Comparison of ENCODE assay signal across 22 mouse cellular contexts in the genomic region with DNA sequence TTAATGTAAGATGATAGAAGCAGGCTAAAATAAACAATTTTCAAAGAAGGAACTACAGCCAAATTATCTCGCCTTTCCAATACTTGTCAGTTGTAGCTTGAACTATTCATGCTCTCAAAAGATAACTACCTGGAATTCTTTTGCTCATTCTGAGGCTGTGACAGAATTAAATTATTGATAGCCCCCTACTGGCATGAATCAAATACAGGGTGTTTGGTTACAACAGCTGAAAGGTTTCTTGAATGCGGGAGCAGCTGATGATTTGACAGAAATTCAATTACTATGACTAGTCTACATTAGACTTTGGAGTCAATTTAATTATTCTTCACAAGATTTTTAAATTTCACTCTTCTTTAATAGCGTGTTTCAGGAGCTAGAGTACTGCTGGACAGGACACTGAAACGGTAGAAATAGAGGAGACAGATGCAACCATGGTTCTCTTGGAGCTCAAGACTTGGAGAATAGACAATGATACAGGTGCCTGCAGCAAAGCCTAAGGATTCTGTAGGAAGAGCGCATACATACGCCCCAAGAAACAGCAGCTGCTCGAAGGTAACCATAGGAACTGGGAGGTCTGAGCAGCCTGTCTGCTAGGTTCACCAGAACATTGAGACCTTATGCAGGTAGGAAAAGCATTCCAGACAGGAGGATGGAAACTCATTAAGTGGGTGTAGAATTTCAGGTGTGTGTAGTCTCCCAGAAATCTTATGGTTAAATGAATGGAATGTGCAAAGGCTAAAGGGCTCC.
DNase-seq lines count a peak whose midpoint lies in the region; ATAC-seq and TF ChIP-seq lines count a peak whose summit lies in the region.
"Had no signal": no experiment of that assay in that cellular context is flagged by ENCODE, and none has a peak within 500 bp of the region (broad histone marks: within the 10 kb centered on the region; RNA-seq: fewer than 3 reads in every experiment).

No protein-coding gene starts in this region.

- no peak for TF ChIP-seq POLR2A in MEL (IDR thresholded peaks at IDR 0.05; ENCODE audit: control insufficient read depth in 1 of 2, insufficient read depth in 1 of 2, low read depth in 1 of 2, low read length in 2 of 2, poor library complexity in 1 of 2)

- WGBS in heart, embryonic 12.5 days: 76% methylated on average over 7 of the region's 7 CpGs
- 44% methylated on average over 7 of the region's 7 CpGs for WGBS in lung, embryonic 16.5 days

- CTCF ChIA-PET in Patski (lab: Charles Lee): interaction anchor here (1.6 to 2.2 kb wide), 3 partner anchors 9 to 15 kb away, joined by 3 to 7 read pairs (median 6); no protein-coding TSS in a partner anchor

- TF ChIP-seq CTCF in MEL (IDR thresholded peaks at IDR 0.05 in 2 of 3, conservative IDR thresholded peaks at IDR 0.05 in 1 of 3; ENCODE audit: control insufficient read depth in 1 of 3, insufficient read depth in 1 of 3, low read depth in 2 of 3, low read length in 3 of 3, poor library complexity in 1 of 3, severe bottlenecking in 1 of 3): no peak
- peak; percentile 9 for TF ChIP-seq CTCF in Patski (IDR thresholded peaks at IDR 0.05)

- no peaks in the 10 kb centered on the region for H3K9me3 ChIP-seq in heart, embryonic 12.5 days (replicated peaks)
- H3K9me3 ChIP-seq in lung, embryonic 16.5 days (ENCODE audit: control insufficient read depth, low read length): no peaks in the 10 kb centered on the region
- H3K9me3 ChIP-seq in MEL (replicated peaks; ENCODE audit: insufficient read depth, low read length): no peaks in the 10 kb centered on the region
- H3K9me3 ChIP-seq: embryonic facial prominence, embryonic 12.5 days; forebrain, embryonic 12.5 days; hindbrain, embryonic 13.5 days; intestine, embryonic 15.5 days had no signal

- H3K79me2 ChIP-seq in MEL (ENCODE audit: control insufficient read depth, insufficient read depth, low read length, poor library complexity): no peaks in the 10 kb centered on the region

- no peak for ATAC-seq in heart, embryonic 12.5 days (ENCODE audit: insufficient number of reproducible peaks, low FRiP score)
- 0 out of 2 replicates have a peak, but pooled peaks have one; percentile 41 for ATAC-seq in lung, embryonic 16.5 days (ENCODE audit: low read depth)
- ATAC-seq in Patski: no peak
- ATAC-seq: activated CD4-positive, CD25-positive, alpha-beta regulatory T cell, adult 4 months; forebrain, embryonic 16.5 days; intestine, embryonic 15.5 days had no signal

- no peak overlapping the region for H3K4me2 ChIP-seq in heart, embryonic 12.5 days
- no peak overlapping the region for H3K4me2 ChIP-seq in lung, embryonic 16.5 days (ENCODE audit: low read depth, low read length)
- H3K4me2 ChIP-seq: embryonic facial prominence, embryonic 12.5 days; forebrain, embryonic 12.5 days; hindbrain, embryonic 13.5 days; intestine, embryonic 15.5 days had no signal

- no peak overlapping the region for H3K4me3 ChIP-seq in heart, embryonic 12.5 days
- H3K4me3 ChIP-seq in lung, embryonic 16.5 days (ENCODE audit: low read length): no peak overlapping the region
- no peak overlapping the region for H3K4me3 ChIP-seq in MEL (ENCODE audit: control insufficient read depth in 1 of 2, insufficient read depth in 1 of 2, low read depth in 2 of 2, low read length in 2 of 2)
- H3K4me3 ChIP-seq: embryonic facial prominence, embryonic 12.5 days; forebrain, embryonic 12.5 days; gastrocnemius, adult 2 months; hindbrain, embryonic 13.5 days; intestine, embryonic 15.5 days had no signal

- H3K27me3 ChIP-seq in heart, embryonic 12.5 days (replicated peaks): no peaks in the 10 kb centered on the region
- H3K27me3 ChIP-seq in lung, embryonic 16.5 days (ENCODE audit: control insufficient read depth, insufficient read depth, low read depth, low read length): no peaks in the 10 kb centered on the region
- H3K27me3 ChIP-seq in MEL (ENCODE audit: control insufficient read depth in 1 of 2, insufficient read depth in 2 of 2, low read length in 2 of 2) (no peaks in the 10 kb centered on the region), Patski (peaks cover 34% of the 10 kb centered on the region)
- H3K27me3 ChIP-seq: CH12.LX; embryonic facial prominence, embryonic 12.5 days; forebrain, embryonic 12.5 days; hindbrain, embryonic 13.5 days; intestine, embryonic 15.5 days had no signal

- no peaks in the 10 kb centered on the region for H3K36me3 ChIP-seq in heart, embryonic 12.5 days
- no peaks in the 10 kb centered on the region for H3K36me3 ChIP-seq in lung, embryonic 16.5 days (ENCODE audit: control insufficient read depth, insufficient read depth, low read length)
- H3K36me3 ChIP-seq in MEL (ENCODE audit: control insufficient read depth in 1 of 2, insufficient read depth in 2 of 2, low read length in 2 of 2): no peaks in the 10 kb centered on the region
- H3K36me3 ChIP-seq: embryonic facial prominence, embryonic 12.5 days; forebrain, embryonic 12.5 days; hindbrain, embryonic 13.5 days; intestine, embryonic 15.5 days had no signal

- DNase-seq in heart, adult 11 months: peak; percentile 53
- DNase-seq in lung, postnatal 10 days: no peak
- DNase-seq in MEL (ENCODE audit: low read depth, low spot score): peak; percentile 3
- DNase-seq in Patski (ENCODE audit: low read depth, low spot score): no peak
- DNase-seq in liver: no peak
- DNase-seq: adrenal gland, postnatal 14 days; cerebellum, adult 11-12 months; cerebellum, adult 9-10 months; cerebellum, postnatal 36 days; gastrocnemius, adult 2 months; gastrocnemius, postnatal 25 days; heart, postnatal 10 days; heart, postnatal 4 days had no signal

- H3K4me1 ChIP-seq in heart, embryonic 12.5 days (replicated peaks): no peaks in the 10 kb centered on the region; the same call in 1 of the 2 replicates
- no peaks in the 10 kb centered on the region; the same call in 1 of the 2 replicates for H3K4me1 ChIP-seq in lung, embryonic 16.5 days (replicated peaks; ENCODE audit: control insufficient read depth, insufficient read depth, low read length)
- H3K4me1 ChIP-seq in MEL (ENCODE audit: control insufficient read depth in 1 of 2, insufficient read depth in 2 of 2, low read length in 2 of 2): 0 out of 4 replicates have a peak, but pooled peaks cover 0 to 2% of the 10 kb centered on the region in 2 experiments
- H3K4me1 ChIP-seq: embryonic facial prominence, embryonic 12.5 days; forebrain, embryonic 12.5 days; intestine, embryonic 15.5 days had no signal

- H3K9ac ChIP-seq in heart, embryonic 12.5 days: no peak overlapping the region
- no peak overlapping the region for H3K9ac ChIP-seq in lung, embryonic 16.5 days (ENCODE audit: low read length)
- H3K9ac ChIP-seq in MEL (ENCODE audit: control insufficient read depth, low read depth, low read length, poor library complexity, severe bottlenecking): no peak overlapping the region
- H3K9ac ChIP-seq: embryonic facial prominence, embryonic 12.5 days; forebrain, embryonic 12.5 days; hindbrain, embryonic 13.5 days; intestine, embryonic 15.5 days had no signal

- POLR2A ChIA-PET in Patski (lab: Charles Lee): no interaction called here

- H3K27ac ChIP-seq in heart, embryonic 12.5 days (ENCODE audit: poor library complexity, severe bottlenecking): no peak overlapping the region
- no peak overlapping the region for H3K27ac ChIP-seq in lung, embryonic 16.5 days (ENCODE audit: low read length)
- H3K27ac ChIP-seq in MEL (ENCODE audit: control insufficient read depth, low read depth, low read length): no peak overlapping the region
- H3K27ac ChIP-seq: embryonic facial prominence, embryonic 12.5 days; forebrain, embryonic 12.5 days; gastrocnemius, adult 2 months; hindbrain, embryonic 13.5 days; intestine, embryonic 15.5 days had no signal

- in situ Hi-C loops in Patski (cut with MboI; ENCODE audit: low pct_unique_long_range_greater_than_20kb): no loop called here

- TF ChIP-seq EP300 in MEL (IDR thresholded peaks at IDR 0.05; ENCODE audit: low read depth in 1 of 2, low read length in 2 of 2): peak in 1 of 2 experiments; percentile 40; a peak in 1 of 4 replicates

- no peak for TF ChIP-seq RAD21 in MEL (IDR thresholded peaks at IDR 0.05; ENCODE audit: low read depth, low read length)

TF ChIP-seq in MEL, 35 proteins besides CTCF, POLR2A, EP300 and RAD21:
- TF ChIP-seq USF1 (IDR thresholded peaks at IDR 0.05; ENCODE audit: low read depth, low read length) (no peak), TAL1 (IDR thresholded peaks at IDR 0.05; ENCODE audit: low read length) (no peak), RCOR1 (IDR thresholded peaks at IDR 0.05; ENCODE audit: low read depth, low read length) (no peak), SIN3A (IDR thresholded peaks at IDR 0.05; ENCODE audit: low read length) (no peak)

Comparison
In these comparisons a context has a peak if more than half of its experiments do, and no peak if none do; other contexts are left out.
1. DNase-seq: peak in heart, adult 11 months (single experiment) and MEL (single experiment); none in lung, postnatal 10 days (single experiment), Patski (single experiment) and liver (single experiment).